Mouse (Mus musculus) heart, embryonic 12.5 days (tissue): ENCODE results near the gene Sfxn4. TPM values are rescaled to one million over a fixed set of nuclear protein-coding genes. Genes with fewer than 3 reads are reported as not detected.
"Not testable (repeated sequence)": the region's sequence is repeated elsewhere in the genome, so short reads cannot be mapped to it uniquely, and the experiment has no call there.

ENCODE experiments used
- ATAC-seq: fragments of 200-750 bp; cut with Nextera tagmentation; 2 replicates; pipeline ENCODE4 v1.8.0; 2017; ENCODE audit warnings: moderate TSS enrichment, moderate library complexity; ENCODE audit not compliant: insufficient number of reproducible peaks, low FRiP score
- H3K27ac ChIP-seq: fragments of 300-500 bp; sonication (generic); 2 replicates; pipeline ENCODE4 v1.5.1; 2016; ENCODE audit warnings: mild to moderate bottlenecking, moderate library complexity; ENCODE audit not compliant: poor library complexity, severe bottlenecking
- H3K27me3 ChIP-seq: fragments of 300-500 bp; sonication (generic); replicated peaks from 2 replicates; pipeline ENCODE4 v1.6.1; 2016; ENCODE audit warnings: mild to moderate bottlenecking, moderate library complexity
- H3K36me3 ChIP-seq: fragments of 300-500 bp; sonication (generic); 2 replicates; pipeline ENCODE4 v1.6.1; 2016; ENCODE audit warnings: mild to moderate bottlenecking, moderate library complexity
- H3K4me1 ChIP-seq: fragments of 300-500 bp; sonication (generic); replicated peaks from 2 replicates; pipeline ENCODE4 v1.6.1; 2016; ENCODE audit warnings: mild to moderate bottlenecking
- H3K4me2 ChIP-seq: fragments of 300-500 bp; sonication (generic); 2 replicates; pipeline ENCODE4 v1.6.1; 2016; ENCODE audit warnings: mild to moderate bottlenecking, moderate library complexity
- H3K4me3 ChIP-seq: fragments of 300-500 bp; sonication (generic); 2 replicates; pipeline ENCODE4 v1.5.1; 2016; ENCODE audit warnings: mild to moderate bottlenecking
- H3K9ac ChIP-seq: fragments of 300-500 bp; sonication (generic); 2 replicates; pipeline ENCODE4 v1.6.1; 2016; ENCODE audit warnings: mild to moderate bottlenecking, moderate library complexity
- H3K9me3 ChIP-seq: fragments of 300-500 bp; sonication (generic); replicated peaks from 2 replicates; pipeline ENCODE4 v1.6.1; 2016; ENCODE audit warnings: mild to moderate bottlenecking, moderate library complexity
- WGBS: fragments of 180-500 bp; shearing (Covaris S2); methylation state at CpG from one replicate; pipeline ENCODE4 v1.1.7; 2016; 5-methylcytosine and 5-hydroxymethylcytosine counted together
- polyA plus RNA-seq: library from polyadenylated mRNA; unstranded; fragments of >200 nt; fragmentation: Nextera tagmentation; extraction: Ambion mirVana; gene quantifications from 2 replicates; pipeline ENCODE4 v1.2.1, GENCODE M21; 2016

The Sfxn4 gene
- polyA plus RNA-seq, 1 experiment from 2014 or later: 7.2 TPM

- 9% methylated on average over 17 of the region's 17 CpGs for WGBS
- peak overlapping the region; percentile 96 for H3K27ac ChIP-seq
- H3K9ac ChIP-seq: peak overlapping the region; percentile 87
- ATAC-seq: peak; percentile 56
- H3K4me1 ChIP-seq: peaks cover 14% of the 10 kb centered on the region
- no peaks in the 10 kb centered on the region for H3K27me3 ChIP-seq
- peak overlapping the region; percentile 92 for H3K4me3 ChIP-seq
- no peaks in the 10 kb centered on the region for H3K9me3 ChIP-seq
- no peaks in the 10 kb centered on the region for H3K36me3 ChIP-seq
- peak overlapping the region; percentile 80 for H3K4me2 ChIP-seq
Measured at GRCm38 (mm10) chr19:60889101-60889713, 27.9 kb upstream of the Sfxn4 start.

- H3K4me1 ChIP-seq: peaks cover 14% of the 10 kb centered on the region
- H3K27me3 ChIP-seq: no peaks in the 10 kb centered on the region
- H3K27ac ChIP-seq: peak overlapping the region; percentile 8; the same call in 1 of the 2 replicates
- no peak overlapping the region for H3K9ac ChIP-seq
- no peak for ATAC-seq
- H3K36me3 ChIP-seq: no peaks in the 10 kb centered on the region
- no peaks in the 10 kb centered on the region for H3K9me3 ChIP-seq
- H3K4me2 ChIP-seq: no peak overlapping the region
- WGBS: 46% methylated on average over 2 of the region's 2 CpGs
- H3K4me3 ChIP-seq: no peak overlapping the region
Measured at GRCm38 (mm10) chr19:60887637-60888036, 26.4 kb upstream of the Sfxn4 start.

- Histone ChIP-seq H3K4me3 (no peak overlapping the region), H3K9me3 (no peaks in the 10 kb centered on the region), H3K9ac (no peak overlapping the region), H3K27ac (no peak overlapping the region), H3K36me3 (no peaks in the 10 kb centered on the region), H3K4me2 (no peak overlapping the region), H3K27me3 (no peaks in the 10 kb centered on the region), H3K4me1 (no peaks in the 10 kb centered on the region)
- WGBS: 4% methylated on average over 3 of the region's 3 CpGs
- ATAC-seq: no peak
Measured at GRCm38 (mm10) chr19:60883129-60883528, 21.9 kb upstream of the Sfxn4 start.

- peak; percentile 98 for ATAC-seq
- Histone ChIP-seq H3K36me3 (peaks cover 24% of the 10 kb centered on the region), H3K4me2 (peak within 1 kb of the TSS; percentile 77), H3K9me3 (no peaks in the 10 kb centered on the region), H3K27me3 (no peaks in the 10 kb centered on the region), H3K9ac (peak within 1 kb of the TSS; percentile 72), H3K4me3 (peak within 1 kb of the TSS; percentile 68), H3K27ac (peak within 1 kb of the TSS; percentile 84), H3K4me1 (peaks cover 16% of the 10 kb centered on the region)
- WGBS: under 1% methylated on average over 28 of the region's 28 CpGs
Measured at GRCm38 (mm10) chr19:60874064-60874694, 12.9 kb upstream of the Sfxn4 start, which contains the start of gene Prdx3. TSS of gene Prdx3 (minus strand) at chr19:60874556.

- H3K27me3 ChIP-seq: no peaks in the 10 kb centered on the region
- 15% methylated on average over 4 of the region's 4 CpGs for WGBS
- peak overlapping the region; percentile 72 for H3K9ac ChIP-seq
- H3K4me2 ChIP-seq: peak overlapping the region; percentile 77
- H3K4me3 ChIP-seq: peak overlapping the region; percentile 68
- peaks cover 31% of the 10 kb centered on the region for H3K36me3 ChIP-seq
- H3K9me3 ChIP-seq: no peaks in the 10 kb centered on the region
- 0 out of 2 replicates have a peak, but pooled peaks have one; percentile 7 for ATAC-seq
- H3K4me1 ChIP-seq: peaks cover 16% of the 10 kb centered on the region
- H3K27ac ChIP-seq: peak overlapping the region; percentile 84
Measured at GRCm38 (mm10) chr19:60873501-60873900, 12.2 kb upstream of the Sfxn4 start.

GRCm38 (mm10) chr19:60872272-60872671 lies 11.0 kb upstream of the Sfxn4 start:
- ATAC-seq: peak; percentile 48; the same call in 1 of the 2 replicates
- 9% methylated on average over 1 of the region's 1 CpGs for WGBS
- Histone ChIP-seq H3K36me3 (peaks cover 41% of the 10 kb centered on the region), H3K9ac (no peak overlapping the region), H3K27me3 (no peaks in the 10 kb centered on the region), H3K4me1 (peaks cover 16% of the 10 kb centered on the region), H3K4me2 (peak overlapping the region; percentile 77), H3K4me3 (0 out of 2 replicates have a peak overlapping the region, but pooled peaks have one; percentile 9), H3K9me3 (no peaks in the 10 kb centered on the region), H3K27ac (peak overlapping the region; percentile 44; the same call in 1 of the 2 replicates)

- Histone ChIP-seq H3K4me2 (peak overlapping the region; percentile 38; the same call in 1 of the 2 replicates), H3K9ac (no peak overlapping the region), H3K27ac (no peak overlapping the region), H3K36me3 (peaks cover 50% of the 10 kb centered on the region), H3K4me1 (peaks cover 16% of the 10 kb centered on the region), H3K9me3 (no peaks in the 10 kb centered on the region), H3K27me3 (no peaks in the 10 kb centered on the region), H3K4me3 (peak overlapping the region; percentile 9; the same call in 1 of the 2 replicates)
- no peak for ATAC-seq
- WGBS: 86% methylated on average over 5 of the region's 5 CpGs
Measured at GRCm38 (mm10) chr19:60871366-60871765, 10.1 kb upstream of the Sfxn4 start.

GRCm38 (mm10) chr19:60870489-60870888 lies 9.2 kb upstream of the Sfxn4 start:
- Histone ChIP-seq H3K36me3 (peaks cover 53% of the 10 kb centered on the region), H3K27me3 (no peaks in the 10 kb centered on the region), H3K27ac (no peak overlapping the region), H3K4me1 (peaks cover 16% of the 10 kb centered on the region), H3K9me3 (no peaks in the 10 kb centered on the region), H3K9ac (no peak overlapping the region), H3K4me2 (no peak overlapping the region), H3K4me3 (no peak overlapping the region)
- no peak for ATAC-seq
- 86% methylated on average over 1 of the region's 1 CpGs for WGBS

- not testable (repeated sequence) for H3K4me3 ChIP-seq, H3K9me3 ChIP-seq, H3K27ac ChIP-seq, ATAC-seq, H3K4me1 ChIP-seq, H3K27me3 ChIP-seq, H3K9ac ChIP-seq, H3K4me2 ChIP-seq
- WGBS: 96% methylated on average over 4 of the region's 4 CpGs
- H3K36me3 ChIP-seq: peaks cover 60% of the 10 kb centered on the region
Measured at GRCm38 (mm10) chr19:60866169-60866568, 4.9 kb upstream of the Sfxn4 start.

GRCm38 (mm10) chr19:60845731-60846130 lies 15.5 kb downstream of the Sfxn4 start:
- no peaks in the 10 kb centered on the region for H3K27me3 ChIP-seq
- H3K9me3 ChIP-seq: no peaks in the 10 kb centered on the region
- H3K9ac ChIP-seq: no peak overlapping the region
- H3K4me2 ChIP-seq: no peak overlapping the region
- no peak overlapping the region for H3K27ac ChIP-seq
- no peak for ATAC-seq
- peaks cover 26% of the 10 kb centered on the region for H3K36me3 ChIP-seq
- H3K4me3 ChIP-seq: no peak overlapping the region
- no peaks in the 10 kb centered on the region for H3K4me1 ChIP-seq

GRCm38 (mm10) chr19:60843324-60843723 lies 18.0 kb downstream of the Sfxn4 start:
- no peak overlapping the region for H3K9ac ChIP-seq
- H3K9me3 ChIP-seq: no peaks in the 10 kb centered on the region
- no peak overlapping the region for H3K4me3 ChIP-seq
- H3K4me2 ChIP-seq: no peak overlapping the region
- no peak overlapping the region for H3K27ac ChIP-seq
- peaks cover 4% of the 10 kb centered on the region; the same call in 1 of the 2 replicates for H3K4me1 ChIP-seq
- no peak for ATAC-seq
- H3K27me3 ChIP-seq: no peaks in the 10 kb centered on the region
- peaks cover 31% of the 10 kb centered on the region for H3K36me3 ChIP-seq
